Mouse (Mus musculus) lung, postnatal 0 days (tissue): Measurements from ENCODE around the gene Ptpn21. TPM values are rescaled to one million over a fixed set of nuclear protein-coding genes. Genes with fewer than 3 reads are reported as not detected.

Source experiments
- ATAC-seq: fragments of 200-750 bp; cut with Nextera tagmentation; 2 replicates; pipeline ENCODE4 v1.8.0; 2017; ENCODE audit warnings: moderate library complexity
- DNase-seq: peaks from one replicate; pipeline ENCODE4 v3.0.0-alpha.2; 2016; ENCODE audit warnings: low spot score
- H3K27ac ChIP-seq: fragments of 300-500 bp; sonication (generic); 2 replicates; pipeline ENCODE4 v1.5.1; 2014; ENCODE audit warnings: antibody characterized with exemption, mild to moderate bottlenecking, low read length, mixed read lengths
- H3K27me3 ChIP-seq: fragments of 300-500 bp; sonication (generic); replicated peaks from 2 replicates; pipeline ENCODE4 v1.6.1; 2014; ENCODE audit warnings: low read length, mixed read lengths; ENCODE audit not compliant: insufficient read depth
- H3K36me3 ChIP-seq: fragments of 300-500 bp; sonication (generic); 2 replicates; pipeline ENCODE4 v1.6.1; 2014; ENCODE audit warnings: low read length, mixed read lengths; ENCODE audit not compliant: insufficient read depth
- H3K4me1 ChIP-seq: fragments of 300-500 bp; sonication (generic); 2 replicates; pipeline ENCODE4 v1.6.1; 2014; ENCODE audit warnings: antibody characterized with exemption, low read depth, low read length, mixed read lengths; ENCODE audit not compliant: insufficient read depth
- H3K4me2 ChIP-seq: fragments of 300-500 bp; sonication (generic); replicated peaks from 2 replicates; pipeline ENCODE4 v1.6.1; 2014; ENCODE audit warnings: low read depth, mild to moderate bottlenecking, low read length, moderate library complexity, mixed read lengths
- H3K4me3 ChIP-seq: fragments of 300-500 bp; sonication (generic); 2 replicates; pipeline ENCODE4 v1.5.1; 2014; ENCODE audit warnings: low read depth, low read length
- H3K9ac ChIP-seq: fragments of 300-500 bp; sonication (generic); replicated peaks from 2 replicates; pipeline ENCODE4 v1.6.1; 2014; ENCODE audit warnings: low read depth, mild to moderate bottlenecking
- H3K9me3 ChIP-seq: fragments of 300-500 bp; sonication (generic); 2 replicates; pipeline ENCODE4 v1.6.1; 2016; ENCODE audit warnings: low read length, mixed read lengths
- CTCF ChIP-seq: IDR thresholded peaks from 2 replicates; pipeline ENCODE4 v1.5.1; 2016; ENCODE audit warnings: antibody characterized with exemption, mild to moderate bottlenecking
- EP300 ChIP-seq: IDR thresholded peaks from 2 replicates; pipeline ENCODE4 v1.6.1; 2016; ENCODE audit warnings: antibody characterized with exemption, mild to moderate bottlenecking, control low read depth
- WGBS: fragments of 180-500 bp; shearing (Covaris S2); extraction: QIAGEN DNeasy Blood & Tissue Kit; methylation state at CpG from one replicate; pipeline ENCODE4 v1.1.7; 2014; 5-methylcytosine and 5-hydroxymethylcytosine counted together
- polyA plus RNA-seq: library from polyadenylated mRNA; unstranded; fragments of >200 nt; fragmentation: Nextera tagmentation; extraction: Ambion mirVana; gene quantifications from 2 replicates; pipeline ENCODE4 v1.2.1, GENCODE M21; 2015

The Ptpn21 gene
- polyA plus RNA-seq: 10.0 and 10.3 TPM in 2 replicates

DNA sequence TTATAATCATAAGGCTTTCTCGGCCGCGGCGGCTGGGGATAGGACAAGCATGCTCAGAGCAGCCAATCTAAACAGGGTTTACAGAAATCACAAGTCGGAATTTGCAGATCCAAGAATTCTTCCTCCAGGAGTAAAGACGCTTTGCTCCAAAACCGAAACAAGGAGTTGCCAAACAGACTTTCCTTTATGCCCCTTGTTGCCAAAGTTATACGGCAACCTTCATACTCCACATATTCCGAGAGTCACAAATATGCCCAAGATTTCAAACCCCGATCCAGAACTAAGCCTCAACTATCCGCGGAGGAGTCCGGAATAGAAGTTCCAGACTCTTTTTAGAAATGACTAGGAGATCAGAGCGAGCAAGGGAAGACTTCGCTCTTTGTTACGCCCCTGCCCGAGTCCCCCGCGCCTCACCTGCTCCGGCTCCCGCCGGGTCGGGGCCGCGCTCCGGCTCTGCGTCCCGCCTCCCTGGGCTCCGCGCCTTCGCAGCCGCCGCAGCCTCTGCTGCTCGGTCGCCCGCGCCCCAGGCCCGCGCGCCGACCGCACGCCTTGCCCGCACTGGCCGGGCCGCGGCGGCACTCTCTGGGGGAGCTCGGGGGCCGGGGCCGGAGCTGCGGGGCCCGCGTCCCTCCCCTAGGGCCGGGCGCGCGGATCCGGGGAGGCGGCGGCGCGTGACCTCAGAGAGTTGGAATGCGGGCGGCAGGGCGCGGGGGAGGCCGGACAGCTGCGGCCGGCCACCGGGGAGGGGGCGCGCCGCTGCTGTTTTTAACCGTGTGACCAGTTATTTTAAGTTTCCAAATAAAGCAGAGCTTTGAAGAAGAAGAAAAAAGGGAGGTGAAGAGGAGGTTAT is at the start of gene Ptpn21:
Ptpn21 (minus strand) TSS at position 455 of the 850 bp plus-strand sequence.
- TF ChIP-seq CTCF (no peak), EP300 (peak; percentile 25; the same call in 1 of the 2 replicates)
- Histone ChIP-seq H3K9me3 (no peaks in the 10 kb centered on the region), H3K4me2 (peak within 1 kb of the TSS; percentile 66), H3K4me1 (peaks cover 11% of the 10 kb centered on the region; the same call in 1 of the 2 replicates), H3K9ac (peak within 1 kb of the TSS; percentile 89), H3K36me3 (no peaks in the 10 kb centered on the region), H3K27me3 (no peaks in the 10 kb centered on the region), H3K27ac (peak within 1 kb of the TSS; percentile 98), H3K4me3 (peak within 1 kb of the TSS; percentile 92)
- ATAC-seq (peak; percentile 87), DNase-seq (peak; percentile 84)
- under 1% methylated on average over 67 of the region's 75 CpGs for WGBS

DNA sequence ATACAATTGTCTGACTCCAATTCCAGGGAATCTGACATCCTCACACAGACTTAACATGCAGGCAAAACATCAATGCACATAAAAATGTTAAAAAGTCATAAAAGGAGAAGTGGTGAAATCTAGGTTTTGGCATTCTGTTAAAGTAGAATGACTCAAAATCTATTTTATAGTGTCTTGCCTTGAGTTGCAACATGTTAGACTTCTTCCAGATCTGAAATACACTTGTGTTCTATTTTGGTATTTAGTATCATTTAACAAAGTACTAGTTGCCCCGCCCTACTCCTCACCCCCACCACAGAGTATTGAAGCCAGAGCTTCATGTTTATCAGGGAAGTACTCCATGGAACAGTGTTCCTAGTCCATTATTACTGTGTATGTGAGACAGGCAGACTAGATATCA is 47.0 kb upstream of the Ptpn21 start:
- DNase-seq: peak; percentile 11
- no peak overlapping the region for H3K9ac ChIP-seq
- no peaks in the 10 kb centered on the region for H3K27me3 ChIP-seq
- no peaks in the 10 kb centered on the region for H3K9me3 ChIP-seq
- H3K4me1 ChIP-seq: no peaks in the 10 kb centered on the region
- H3K4me2 ChIP-seq: no peak overlapping the region
- 96% methylated on average over 1 of the region's 1 CpGs for WGBS
- no peak overlapping the region for H3K27ac ChIP-seq
- H3K36me3 ChIP-seq: peaks cover 30% of the 10 kb centered on the region
- ATAC-seq: no peak
- TF ChIP-seq CTCF (no peak), EP300 (no peak)
- H3K4me3 ChIP-seq: no peak overlapping the region

DNA sequence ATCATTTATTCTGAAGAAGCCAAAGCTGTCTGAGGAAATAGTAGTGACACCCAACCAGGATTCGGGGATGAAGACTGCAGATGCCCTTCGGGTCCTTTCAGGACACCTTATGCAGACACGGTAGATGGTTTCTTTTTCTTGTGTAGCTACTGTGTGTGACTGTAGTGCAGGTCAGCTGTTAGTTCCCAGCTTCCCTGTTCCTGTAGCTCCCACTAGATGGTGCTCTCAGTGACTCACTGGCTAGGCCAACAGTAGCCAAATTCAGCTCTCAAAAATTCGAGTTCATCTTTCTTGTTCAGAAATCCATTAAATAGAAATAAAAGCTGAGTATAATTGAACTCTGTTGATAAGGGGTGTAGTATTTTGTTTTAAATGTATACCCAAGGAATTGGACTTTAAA is 41.9 kb upstream of the Ptpn21 start:
- Histone ChIP-seq H3K27ac (no peak overlapping the region), H3K4me1 (no peaks in the 10 kb centered on the region), H3K9ac (no peak overlapping the region), H3K4me3 (no peak overlapping the region), H3K4me2 (no peak overlapping the region), H3K9me3 (no peaks in the 10 kb centered on the region), H3K36me3 (peaks cover 28% of the 10 kb centered on the region), H3K27me3 (no peaks in the 10 kb centered on the region)
- 81% methylated on average over 4 of the region's 4 CpGs for WGBS
- TF ChIP-seq EP300: no peak
- TF ChIP-seq CTCF: peak; percentile 62
- no peak for ATAC-seq
- peak; percentile 19 for DNase-seq

DNA sequence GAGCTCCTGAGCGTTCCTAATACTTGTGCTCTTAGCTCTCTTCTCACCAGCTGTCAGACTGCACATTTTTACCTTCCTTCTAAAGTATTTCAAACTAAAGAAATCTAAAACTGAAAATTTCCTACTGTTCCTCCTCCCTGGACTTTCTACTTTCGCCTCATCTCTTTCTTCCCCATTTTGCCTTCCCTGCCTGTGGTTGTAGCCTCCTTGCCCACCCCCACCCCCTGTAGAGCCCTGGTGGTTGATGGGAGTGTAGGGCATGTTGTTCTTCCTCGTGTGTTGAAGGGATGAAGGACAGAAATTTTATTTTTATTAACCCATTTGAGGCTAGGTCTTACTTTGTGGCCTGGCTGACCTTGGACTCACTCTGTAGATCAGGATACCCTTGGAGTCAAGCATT is 40.3 kb upstream of the Ptpn21 start:
- Histone ChIP-seq H3K36me3 (peaks cover 29% of the 10 kb centered on the region), H3K27me3 (no peaks in the 10 kb centered on the region), H3K27ac (no peak overlapping the region), H3K9ac (no peak overlapping the region), H3K9me3 (no peaks in the 10 kb centered on the region), H3K4me2 (no peak overlapping the region), H3K4me3 (no peak overlapping the region), H3K4me1 (no peaks in the 10 kb centered on the region)
- TF ChIP-seq CTCF (no peak), EP300 (no peak)
- 75% methylated on average over 3 of the region's 3 CpGs for WGBS
- no peak for DNase-seq
- ATAC-seq: no peak

DNA sequence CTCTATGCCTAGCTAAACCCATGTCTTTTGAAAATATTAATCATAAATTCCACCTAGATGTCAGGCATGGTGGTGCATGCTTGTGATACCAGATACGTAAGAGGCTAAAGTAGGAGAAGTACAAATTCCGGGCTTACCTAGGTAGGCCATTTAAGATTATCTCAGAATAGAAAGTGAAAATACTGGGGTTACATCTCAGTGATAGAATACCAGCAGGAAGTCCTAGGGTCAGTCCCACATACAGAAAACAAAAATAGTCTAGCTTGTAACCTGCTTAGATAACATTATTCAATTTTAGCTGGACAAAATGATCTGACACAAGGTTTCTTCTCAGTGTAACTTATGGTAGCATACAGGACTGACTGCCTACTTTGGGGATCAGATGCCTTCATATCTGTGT is 29.0 kb upstream of the Ptpn21 start:
- DNase-seq: no peak
- no peak overlapping the region for H3K27ac ChIP-seq

DNA sequence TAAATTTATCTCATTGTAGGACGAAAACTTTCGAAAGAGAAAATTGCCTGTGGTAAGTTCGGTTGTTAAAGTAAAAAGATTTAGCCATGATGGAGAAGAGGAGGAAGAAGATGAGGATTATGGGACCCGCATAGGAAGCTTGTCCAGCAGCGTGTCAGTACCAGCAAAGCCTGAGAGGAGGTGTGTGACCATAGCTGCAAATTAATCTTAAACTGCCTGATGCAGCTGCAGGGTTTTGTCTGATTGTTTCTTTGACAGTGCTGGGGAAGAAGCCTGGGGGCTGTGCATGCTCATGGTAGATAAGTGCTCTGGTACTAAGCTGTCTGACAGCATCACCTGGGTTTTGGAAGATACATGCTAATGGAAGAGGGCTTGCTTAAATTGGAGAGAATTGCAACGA is 22.5 kb upstream of the Ptpn21 start:
- TF ChIP-seq CTCF: no peak
- no peak for TF ChIP-seq EP300
- Histone ChIP-seq H3K4me2 (no peak overlapping the region), H3K4me3 (no peak overlapping the region), H3K36me3 (peaks cover 24% of the 10 kb centered on the region), H3K27ac (no peak overlapping the region), H3K9ac (no peak overlapping the region), H3K9me3 (no peaks in the 10 kb centered on the region), H3K4me1 (no peaks in the 10 kb centered on the region), H3K27me3 (no peaks in the 10 kb centered on the region)
- DNase-seq: no peak
- no peak for ATAC-seq
- 89% methylated on average over 6 of the region's 6 CpGs for WGBS

More for the DNA sequence above, 29.0 kb upstream of the Ptpn21 start:
- no peaks in the 10 kb centered on the region for H3K4me1 ChIP-seq
- H3K27me3 ChIP-seq: no peaks in the 10 kb centered on the region
- WGBS: 95% methylated on average over 2 of the region's 2 CpGs
- H3K36me3 ChIP-seq: peaks cover 28% of the 10 kb centered on the region; the same call in 1 of the 2 replicates
- TF ChIP-seq CTCF (no peak), EP300 (no peak)
- ATAC-seq: no peak
- H3K9ac ChIP-seq: no peak overlapping the region
- H3K4me3 ChIP-seq: no peak overlapping the region
- H3K4me2 ChIP-seq: no peak overlapping the region
- H3K9me3 ChIP-seq: no peaks in the 10 kb centered on the region
